Mouse (Mus musculus) CH12.LX (cell line): ENCODE measurements around the gene Nipsnap3b.

Source experiments
- CTCF ChIP-seq, 2 experiments: IDR thresholded peaks in 1 of 2; conservative IDR thresholded peaks in 1 of 2; 2 replicates each; pipeline ENCODE4 v1.5.1; 2011 to 2012; ENCODE audit warnings: low read depth in 2 of 2, low read length in 2 of 2, improper control_type of control experiment in 1 of 2, inconsistent platforms in 1 of 2, mild to moderate bottlenecking in 1 of 2, moderate library complexity in 1 of 2
- HCFC1 ChIP-seq: IDR thresholded peaks from 2 replicates; pipeline ENCODE4 v1.6.1; 2012; ENCODE audit warnings: low read depth, mild to moderate bottlenecking, inconsistent platforms, low read length, improper control_type of control experiment
- POLR2A ChIP-seq: IDR thresholded peaks from 2 replicates; pipeline ENCODE4 v1.6.1; 2011; ENCODE audit warnings: low read depth, mild to moderate bottlenecking, improper control_type of control experiment, low read length

DNA sequence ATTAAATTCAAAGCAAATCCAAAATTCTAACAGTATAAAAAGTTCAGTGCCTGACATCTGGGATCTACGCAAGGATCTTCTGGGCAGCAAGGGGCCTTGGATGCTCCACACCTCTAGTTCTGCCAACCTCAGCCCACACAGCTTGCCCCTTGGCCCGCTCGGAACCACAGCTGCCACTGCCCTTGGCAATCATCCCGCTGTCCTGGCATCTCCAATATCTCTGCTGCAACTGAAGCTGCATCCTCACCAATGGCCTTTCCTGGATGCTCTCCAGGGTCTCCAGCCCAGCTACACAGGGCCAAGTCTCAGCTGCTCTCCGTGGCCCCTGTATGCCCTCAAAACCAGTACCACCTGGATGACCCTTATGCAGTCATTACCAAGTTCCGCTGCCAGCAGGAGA, 12.2 kb upstream of the Nipsnap3b start:
- TF ChIP-seq POLR2A (no peak), HCFC1 (no peak), CTCF (conservative IDR thresholded peaks at IDR 0.05 in 1 of 2, IDR thresholded peaks at IDR 0.05 in 1 of 2; ENCODE audit: low read depth in 2 of 2, low read length in 2 of 2) (no peak)
